Mouse (Mus musculus): ENCODE results near the gene Ddah2.

DNA sequence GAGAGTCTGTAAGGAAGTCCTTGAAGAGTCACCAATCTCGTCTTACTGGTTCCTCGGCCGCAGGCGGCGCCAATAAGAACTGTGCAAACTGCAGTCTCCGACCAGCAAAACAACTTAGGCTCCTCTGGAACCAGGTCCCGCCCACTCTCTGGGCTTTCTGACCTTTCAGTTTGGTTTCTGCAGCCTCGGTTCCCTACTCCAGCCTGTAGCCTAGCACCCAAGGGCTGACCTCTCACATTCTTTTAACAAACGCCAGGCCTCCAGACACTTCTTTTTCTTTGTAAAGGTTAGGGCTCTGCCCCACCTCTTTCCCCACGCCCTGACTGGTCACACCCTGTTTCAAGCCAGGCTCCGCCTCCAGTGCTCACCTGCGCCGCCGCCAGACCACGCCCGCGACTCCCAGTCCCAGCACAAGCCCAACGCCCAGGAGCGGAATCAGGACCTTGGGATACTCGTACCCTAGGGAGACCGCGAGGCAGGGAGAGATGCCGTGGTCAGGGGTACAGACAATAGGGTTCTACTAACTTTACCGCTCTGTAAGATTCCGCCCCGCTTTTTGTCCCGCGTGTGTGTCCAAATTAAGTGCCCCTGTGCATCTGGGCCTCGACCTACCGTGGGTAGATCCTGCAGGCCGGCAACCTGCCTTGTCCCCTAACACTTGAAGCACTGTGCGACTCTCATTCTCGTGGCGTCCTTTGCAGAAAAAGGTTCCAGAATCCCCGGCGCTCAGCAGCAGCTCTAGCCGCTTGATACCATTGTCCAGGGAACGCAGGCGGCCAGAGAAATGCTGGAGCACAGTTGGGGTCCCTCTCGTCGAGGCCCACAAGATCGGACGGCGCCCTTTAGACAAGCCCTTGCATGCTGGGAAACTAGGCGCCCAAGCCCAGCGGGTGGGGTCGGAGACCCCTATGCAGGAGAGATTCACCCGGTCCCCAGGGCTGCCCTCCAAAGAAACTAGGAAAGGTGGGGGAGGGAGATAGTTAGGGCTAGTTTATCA is 6.4 kb downstream of the Ddah2 start, which contains the start of gene Ly6g6c:
- TF ChIP-seq CTCF (IDR thresholded peaks at IDR 0.05; ENCODE audit: low read depth) (no peak), EP300 (IDR thresholded peaks at IDR 0.05; ENCODE audit: low read depth) (no peak)

Data from liver, embryonic 14.5 days (tissue).